Mouse (Mus musculus) adrenal gland, adult 2 months (tissue): ENCODE measurements at regions not wholly inside any gene's neighbourhood (a gene's known extent, or its start where the extent isn't known, plus 50 kb on each side); places are given as distances from the start of the nearest gene placed in this dataset.

Experiments
- DNase-seq: peaks from one replicate; pipeline ENCODE4 v3.0.0; 2021

DNA sequence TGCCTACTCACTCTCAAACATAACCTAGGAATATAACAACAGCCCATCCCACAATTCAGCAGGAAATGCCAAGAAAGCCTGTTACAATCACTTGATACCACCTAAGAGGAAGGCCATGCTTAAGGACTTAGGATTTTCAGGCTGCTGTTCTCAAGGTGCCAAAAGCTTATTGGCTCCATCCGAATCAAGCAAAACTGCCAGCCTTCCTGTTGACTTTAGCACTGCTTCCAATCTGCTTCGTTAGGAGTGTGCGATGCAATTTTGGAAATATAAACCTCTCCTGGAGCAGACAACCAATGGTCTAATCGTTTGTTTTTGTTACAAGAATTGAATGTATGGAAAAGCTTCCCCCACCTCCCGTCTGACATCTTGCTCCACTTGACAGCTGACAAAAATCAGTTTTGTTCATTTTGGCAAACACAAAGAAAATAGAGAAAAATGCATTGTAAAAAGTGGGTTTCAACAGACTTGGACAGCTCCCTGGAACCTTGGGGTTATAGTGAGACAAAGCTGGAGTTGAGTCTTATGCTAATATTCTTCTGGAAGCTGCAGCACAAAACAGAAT, 2620.0 kb upstream of the Gm7489 start:
- no peak for DNase-seq

DNA sequence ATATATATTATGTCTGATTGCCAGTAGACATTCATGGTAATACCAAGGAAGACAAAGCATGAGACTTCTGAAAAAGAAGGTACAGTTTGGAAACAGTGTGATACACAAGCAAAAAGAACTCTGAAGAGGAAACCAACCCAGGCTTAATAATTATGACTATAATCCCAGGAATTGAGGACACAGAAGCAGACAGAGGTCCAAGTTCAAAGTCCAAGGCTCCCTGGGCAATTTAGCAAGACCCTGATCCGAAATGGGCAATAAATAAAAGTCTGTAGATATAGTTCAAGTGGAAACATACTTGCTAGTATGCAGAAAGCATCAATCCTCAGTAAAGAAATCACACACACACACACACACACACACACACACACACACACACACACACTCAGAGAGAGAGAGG, 2618.7 kb upstream of the Gm7489 start:
- DNase-seq: no peak

DNA sequence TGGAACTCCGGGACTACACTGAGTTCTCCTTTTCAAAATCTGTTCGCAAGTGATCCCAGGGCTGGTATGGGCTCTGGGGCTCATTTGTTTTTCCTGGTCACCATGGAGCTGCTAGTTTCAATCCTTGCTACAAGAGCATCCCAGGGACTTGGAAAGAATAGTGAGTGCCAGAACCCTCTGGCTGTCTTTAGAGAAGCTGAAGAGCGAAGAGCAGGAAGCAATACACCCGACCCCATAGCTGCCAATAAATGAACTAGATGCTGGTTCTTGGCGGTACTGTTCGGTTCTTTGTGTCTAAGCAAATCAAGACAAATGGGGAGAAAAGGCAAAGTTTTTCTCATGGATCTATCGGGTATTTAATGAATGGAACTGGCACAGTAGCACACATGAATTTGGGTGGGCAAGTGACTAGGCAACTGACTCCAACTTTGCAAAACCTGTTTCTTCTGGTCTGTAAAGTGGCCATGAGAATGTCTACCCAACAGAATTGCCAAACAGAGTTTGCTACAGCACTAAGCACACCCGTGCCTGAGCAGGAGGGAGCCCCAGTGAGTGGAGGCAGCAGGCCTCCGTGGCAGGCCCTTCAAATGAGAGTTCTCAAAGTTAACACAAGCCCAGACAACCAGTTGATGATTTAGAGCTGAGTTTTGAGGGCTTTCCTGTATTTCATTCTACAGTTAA, 2612.9 kb upstream of the Gm7489 start:
- DNase-seq: no peak

DNA sequence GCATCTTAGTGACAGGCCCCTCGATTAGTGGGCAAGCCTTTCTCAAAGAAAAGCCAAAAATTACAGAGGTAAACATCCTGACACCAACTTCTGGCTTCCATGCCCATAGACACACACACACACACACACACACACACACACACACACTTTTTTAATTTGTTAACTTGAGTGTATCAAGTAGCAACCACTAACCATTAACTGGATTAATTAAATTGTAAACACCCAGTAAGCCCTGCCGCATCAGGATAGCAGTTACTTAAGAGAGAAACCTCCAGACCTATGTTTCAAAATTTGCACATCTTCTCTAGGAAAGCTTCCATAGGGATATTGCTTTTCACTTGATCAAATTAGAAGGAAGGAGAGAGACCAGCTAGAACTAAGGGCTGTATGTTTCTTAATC, 2599.4 kb upstream of the Gm7489 start:
- DNase-seq: no peak

GRCm38 (mm10) chr15:51286352-51286751, 2598.4 kb upstream of the Gm7489 start:
- no peak for DNase-seq

GRCm38 (mm10) chr15:51288911-51289432, 2595.7 kb upstream of the Gm7489 start:
- no peak for DNase-seq

GRCm38 (mm10) chr15:51289916-51290315, 2594.8 kb upstream of the Gm7489 start:
- DNase-seq: no peak

GRCm38 (mm10) chr15:51291183-51291582, 2593.5 kb upstream of the Gm7489 start:
- no peak for DNase-seq

GRCm38 (mm10) chr15:51296841-51297240, 2587.9 kb upstream of the Gm7489 start:
- no peak for DNase-seq

GRCm38 (mm10) chr15:51318072-51318471, 2566.6 kb upstream of the Gm7489 start:
- DNase-seq: no peak

DNA sequence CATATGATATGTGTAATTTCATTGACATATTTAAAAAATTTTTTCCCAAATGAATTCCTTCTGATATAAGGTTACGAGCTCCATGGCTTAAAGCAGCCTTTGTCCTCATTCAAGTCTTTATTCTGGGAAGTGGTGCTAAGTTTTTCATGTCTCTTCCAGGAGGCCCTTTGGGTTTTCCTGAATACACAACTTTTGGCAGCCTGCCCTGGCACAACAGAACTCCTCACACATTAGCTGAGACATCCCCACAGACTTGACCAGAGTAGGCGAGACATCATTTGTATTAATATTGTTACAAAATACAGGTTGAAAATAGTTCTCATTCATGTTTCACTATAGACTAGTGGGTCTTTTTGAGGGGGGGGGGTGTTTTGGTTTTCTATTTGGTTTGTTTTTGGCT, 2565.9 kb upstream of the Gm7489 start:
- no peak for DNase-seq

GRCm38 (mm10) chr15:51320366-51320894, 2564.3 kb upstream of the Gm7489 start:
- no peak for DNase-seq

GRCm38 (mm10) chr15:51323284-51323683, 2561.4 kb upstream of the Gm7489 start:
- DNase-seq: no peak

DNA sequence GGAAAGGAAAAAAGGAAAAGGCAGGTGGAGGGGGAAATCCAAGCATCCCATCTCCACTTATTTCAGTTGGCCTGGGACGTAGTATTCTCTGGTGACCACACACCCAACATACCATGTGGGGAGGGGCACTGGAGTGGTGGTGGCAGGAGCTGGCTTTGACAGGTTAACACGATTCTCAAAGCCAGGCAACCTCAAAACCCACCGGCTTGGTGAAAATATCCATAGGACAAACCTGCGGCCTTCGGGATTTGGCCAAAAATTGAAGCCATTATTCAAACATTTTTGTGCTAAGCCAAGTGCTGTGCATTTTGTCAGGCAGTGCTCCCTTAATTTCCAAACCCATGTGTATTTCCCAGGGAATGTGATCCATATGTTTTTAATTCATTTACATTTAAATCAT, 2560.5 kb upstream of the Gm7489 start:
- no peak for DNase-seq

DNA sequence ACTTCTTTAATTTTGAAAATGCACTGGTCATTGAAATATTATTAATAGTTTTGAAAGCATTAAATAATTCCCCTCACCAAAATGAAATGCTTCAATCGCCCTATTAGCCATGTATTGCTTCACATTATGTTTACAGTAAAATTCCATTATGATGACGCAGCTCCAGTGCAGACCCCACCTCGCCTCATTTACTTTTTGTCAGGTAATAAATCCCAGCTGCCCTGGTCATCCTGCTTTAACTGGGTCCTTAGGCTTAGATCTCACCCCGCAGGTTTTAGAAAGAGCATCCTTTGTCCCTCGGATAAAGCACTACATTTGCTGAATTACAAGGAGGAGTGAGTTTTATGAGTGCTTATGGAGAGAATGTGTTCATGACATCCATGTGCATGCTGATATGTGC, 2557.0 kb upstream of the Gm7489 start:
- no peak for DNase-seq

- no peak for DNase-seq
These were observed 2548.3 kb upstream of the Gm7489 start for GRCm38 (mm10) chr15:51336441-51336840.

- no peak for DNase-seq
These were observed 2538.4 kb upstream of the Gm7489 start for GRCm38 (mm10) chr15:51346301-51346700.

DNA sequence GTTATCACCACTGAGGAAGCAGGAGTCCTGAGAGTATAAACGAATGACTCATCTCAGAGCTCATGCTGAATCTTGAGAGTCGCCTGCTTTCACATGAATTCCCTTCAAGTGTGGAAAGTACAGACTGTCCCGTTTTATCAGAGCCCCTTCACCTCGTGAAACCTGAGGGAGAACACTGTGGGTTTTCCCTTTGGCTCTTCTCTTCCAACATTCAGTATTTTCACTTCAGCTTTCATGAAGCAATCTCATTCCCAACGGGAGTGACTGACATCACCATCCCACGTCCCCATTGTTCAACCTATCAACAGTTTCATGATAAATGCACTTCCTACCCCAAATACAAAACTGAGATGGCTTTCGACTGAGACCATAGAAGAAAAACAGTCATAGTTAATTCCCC, 2521.3 kb upstream of the Gm7489 start:
- no peak for DNase-seq

DNA sequence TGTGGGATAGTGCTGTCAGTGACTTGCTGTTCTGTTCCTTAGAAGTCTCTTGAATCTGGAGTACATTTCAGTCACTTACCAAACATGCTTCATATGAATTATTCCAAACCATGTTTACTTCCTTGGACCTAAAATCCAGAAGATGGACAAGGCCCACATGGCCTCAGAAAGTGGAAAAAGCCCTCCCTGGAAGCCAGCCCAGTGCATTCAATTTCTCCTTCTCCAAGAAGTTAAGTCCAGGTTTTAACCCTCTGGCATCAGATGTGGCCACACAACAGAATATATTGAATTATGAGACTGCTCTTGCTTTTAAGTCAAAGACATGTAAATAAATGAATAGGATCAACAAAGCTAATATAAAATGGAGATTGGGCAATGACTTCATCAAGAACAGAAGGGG, 2513.5 kb upstream of the Gm7489 start:
- no peak for DNase-seq

DNA sequence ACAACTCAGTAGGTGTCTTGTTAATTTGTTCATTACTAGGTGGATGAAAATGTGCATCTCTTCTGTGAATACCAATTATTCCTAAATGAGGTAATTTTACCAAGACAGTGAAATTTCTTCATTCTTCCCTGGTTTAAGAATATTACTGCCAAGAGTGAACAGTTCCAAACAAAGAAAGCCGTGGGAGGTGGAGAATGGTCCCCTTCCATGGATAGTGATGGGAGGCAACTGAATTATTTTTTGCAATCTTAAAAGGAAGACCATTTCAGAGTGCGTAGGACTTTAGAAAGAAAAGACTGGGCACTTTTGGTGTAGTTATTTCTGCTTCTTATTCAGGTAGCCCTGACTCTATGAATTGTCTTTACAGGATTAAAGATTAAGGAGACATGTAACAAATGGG, 2494.3 kb upstream of the Gm7489 start:
- no peak for DNase-seq

GRCm38 (mm10) chr15:51391352-51391751, 2493.4 kb upstream of the Gm7489 start:
- DNase-seq: no peak

GRCm38 (mm10) chr15:51392449-51393405, 2492.0 kb upstream of the Gm7489 start:
- no peak for DNase-seq

DNA sequence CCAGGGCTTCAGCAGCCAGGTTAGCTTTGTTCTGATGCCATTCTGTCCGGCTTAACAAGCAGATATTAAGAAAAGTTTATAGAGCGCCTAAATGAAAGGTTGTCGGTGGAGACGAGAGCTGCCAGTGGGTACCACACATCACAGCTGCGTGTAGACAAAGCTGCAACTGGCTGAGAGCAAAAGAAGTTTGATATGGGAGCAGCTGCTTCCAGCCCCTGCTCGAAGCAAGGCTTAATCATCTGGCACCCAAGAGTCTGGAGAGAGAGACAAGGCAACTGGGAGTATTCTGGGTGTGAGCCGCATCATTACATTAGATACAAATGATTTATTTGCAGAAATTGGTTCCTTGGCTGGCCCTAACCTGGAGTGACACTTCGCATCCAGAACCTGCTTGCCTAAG, 2488.7 kb upstream of the Gm7489 start:
- no peak for DNase-seq
